Mouse (Mus musculus): ENCODE results near the gene Ttc34.

Ttc34 gene

GRCm38 (mm10) chr4:154837170-154837569 is at the start of gene Ttc34:
TSS of gene Ttc34 (plus strand) at chr4:154837459.
- in situ Hi-C loops (cut with MboI, MseI), result no loop called here

GRCm38 (mm10) chr4:154787960-154788702 is 49.1 kb upstream of the Ttc34 start:
- in situ Hi-C loops (cut with MboI, MseI), result no loop called here

- in situ Hi-C loops (cut with MboI, MseI), result no loop called here
Measured at GRCm38 (mm10) chr4:154791894-154792293, 45.4 kb upstream of the Ttc34 start.

GRCm38 (mm10) chr4:154793499-154793898 is 43.8 kb upstream of the Ttc34 start:
- in situ Hi-C loops (cut with MboI, MseI), result no loop called here

GRCm38 (mm10) chr4:154797834-154798233 is 39.4 kb upstream of the Ttc34 start:
- in situ Hi-C loops (cut with MboI, MseI), result no loop called here

GRCm38 (mm10) chr4:154800543-154800942 is 36.7 kb upstream of the Ttc34 start:
- in situ Hi-C loops (cut with MboI, MseI), result no loop called here

GRCm38 (mm10) chr4:154802210-154802609 is 35.0 kb upstream of the Ttc34 start:
- in situ Hi-C loops (cut with MboI, MseI), result no loop called here

DNA sequence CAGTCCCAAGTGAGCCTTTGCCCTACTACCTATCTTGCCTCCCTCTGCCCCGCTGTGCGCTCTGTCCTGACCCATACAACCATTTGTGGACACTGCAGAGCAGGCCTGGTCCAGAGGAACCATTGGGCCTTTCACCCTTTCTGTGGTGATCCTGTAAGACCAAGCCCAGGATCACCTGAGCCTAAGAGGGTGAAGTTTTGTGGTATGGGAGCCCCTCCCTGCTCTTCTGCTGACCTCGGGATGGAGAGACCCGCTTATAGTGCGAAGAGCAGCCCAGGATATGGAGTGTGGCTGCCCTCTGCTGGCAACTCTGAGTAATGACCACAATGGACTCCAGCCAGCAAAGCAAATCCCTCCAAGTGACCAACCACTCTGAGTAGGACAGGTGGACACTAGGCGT is 11.6 kb upstream of the Ttc34 start:
- in situ Hi-C loops (cut with MboI, MseI), result no loop called here

- in situ Hi-C loops (cut with MboI, MseI), result no loop called here
Measured at GRCm38 (mm10) chr4:154826224-154826623, 11.0 kb upstream of the Ttc34 start.

- in situ Hi-C loops (cut with MboI, MseI), result no loop called here
Measured at GRCm38 (mm10) chr4:154827181-154827580, 10.1 kb upstream of the Ttc34 start.

DNA sequence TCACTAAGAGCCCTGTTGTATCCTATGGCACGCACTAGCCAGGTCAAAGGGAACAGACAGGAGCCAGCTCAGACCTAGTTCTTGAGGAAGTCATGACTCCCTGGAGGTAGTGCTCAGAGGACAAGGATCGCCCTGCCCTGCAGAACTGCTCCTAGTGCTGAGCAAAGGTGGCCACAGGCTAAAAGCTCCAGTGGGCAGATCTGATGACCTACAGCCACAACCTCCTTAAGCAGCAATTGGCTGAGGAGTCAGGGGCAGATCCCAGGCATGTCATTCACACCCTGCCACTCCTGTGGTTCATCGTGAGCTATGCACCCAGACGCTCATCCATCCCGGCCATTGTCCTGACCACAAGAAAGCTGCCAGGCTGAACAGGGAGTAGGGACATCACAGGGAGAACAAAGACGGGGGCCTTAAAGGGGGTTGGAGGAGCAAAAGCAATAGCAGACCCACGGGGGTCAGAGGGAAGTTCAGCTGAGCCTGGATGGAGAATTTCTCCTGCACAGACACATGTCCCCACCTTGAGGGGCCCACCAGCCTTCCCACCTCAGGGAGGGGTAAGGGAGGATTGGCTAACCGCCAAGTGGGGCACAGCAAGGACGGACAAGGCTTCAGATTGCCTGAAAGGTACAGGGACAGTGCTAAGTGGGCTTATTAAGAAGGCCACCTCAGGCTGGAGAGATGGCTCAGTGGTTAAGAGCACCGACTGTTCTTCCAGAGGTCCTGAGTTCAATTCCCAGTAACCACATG is 9.2 kb upstream of the Ttc34 start:
- in situ Hi-C loops (cut with MboI, MseI), result no loop called here

DNA sequence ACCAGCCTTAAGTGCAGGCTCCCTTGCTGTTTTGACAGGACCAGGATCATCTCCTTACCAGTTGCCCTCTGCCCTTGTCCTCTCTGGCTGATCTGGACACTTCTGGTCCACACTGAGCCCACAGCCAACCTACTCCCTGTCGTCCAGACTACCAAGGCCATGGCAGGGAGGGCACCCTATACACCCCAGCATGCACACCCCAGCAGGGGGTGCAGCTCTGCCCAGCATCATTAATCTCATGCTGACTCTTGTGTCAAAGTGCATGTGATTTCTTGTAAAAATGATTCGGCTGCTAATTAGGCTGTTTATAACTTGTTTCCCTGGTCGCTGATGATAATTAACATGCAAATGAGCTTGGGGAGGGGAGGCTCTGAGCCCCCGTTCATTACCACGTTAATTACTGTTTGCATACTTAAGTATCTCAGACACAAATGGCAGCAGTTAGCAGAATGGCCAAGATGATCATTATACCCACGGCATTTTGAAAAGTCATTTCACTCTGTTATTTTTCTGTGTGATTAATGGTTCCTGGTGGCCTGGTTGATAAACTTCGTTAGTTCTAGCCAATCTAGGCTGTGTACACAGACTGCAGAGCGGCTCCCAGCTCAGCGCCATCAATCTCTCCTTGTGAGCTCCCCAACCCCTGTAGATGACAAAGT is 5.2 kb upstream of the Ttc34 start:
- in situ Hi-C loops (cut with MboI, MseI), result no loop called here

DNA sequence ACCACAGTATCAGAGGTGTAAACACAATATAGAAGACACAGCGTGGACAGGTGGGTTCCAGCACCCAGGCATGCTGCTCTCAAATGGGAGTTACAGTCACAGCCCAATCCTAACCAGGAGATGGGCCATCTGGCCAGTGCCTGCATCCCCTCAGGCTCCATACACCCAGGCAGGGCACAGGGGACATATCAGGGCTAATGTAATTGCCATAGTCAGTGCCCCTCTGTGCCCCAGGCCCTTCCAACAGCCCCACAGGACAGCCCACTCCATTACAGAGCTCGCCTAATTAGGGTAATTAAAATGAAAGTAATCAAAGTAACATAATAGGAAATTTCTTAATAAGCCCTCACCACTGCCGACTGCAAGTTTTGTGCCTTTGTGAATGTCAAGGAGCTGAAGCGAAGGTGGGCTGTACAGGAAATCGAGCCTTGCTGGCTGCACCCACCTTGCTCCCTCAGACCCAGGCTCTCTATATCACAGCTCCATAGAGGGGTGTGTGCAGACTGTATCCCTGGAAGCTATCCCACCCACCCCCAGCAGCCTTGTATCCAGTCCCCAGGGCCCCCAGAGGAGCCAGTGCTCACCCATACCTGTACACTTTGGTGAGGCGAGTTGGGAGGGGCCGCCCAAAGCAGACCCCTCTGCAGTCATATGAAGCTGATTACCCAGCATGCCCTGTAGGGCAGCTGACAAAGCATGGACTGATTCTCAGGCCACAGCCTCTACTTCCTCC is 910 bp upstream of the Ttc34 start:
- in situ Hi-C loops (cut with MboI, MseI), result no loop called here

- in situ Hi-C loops (cut with MboI, MseI), result no loop called here
Measured at GRCm38 (mm10) chr4:154838741-154839140, 1.5 kb downstream of the Ttc34 start.

DNA sequence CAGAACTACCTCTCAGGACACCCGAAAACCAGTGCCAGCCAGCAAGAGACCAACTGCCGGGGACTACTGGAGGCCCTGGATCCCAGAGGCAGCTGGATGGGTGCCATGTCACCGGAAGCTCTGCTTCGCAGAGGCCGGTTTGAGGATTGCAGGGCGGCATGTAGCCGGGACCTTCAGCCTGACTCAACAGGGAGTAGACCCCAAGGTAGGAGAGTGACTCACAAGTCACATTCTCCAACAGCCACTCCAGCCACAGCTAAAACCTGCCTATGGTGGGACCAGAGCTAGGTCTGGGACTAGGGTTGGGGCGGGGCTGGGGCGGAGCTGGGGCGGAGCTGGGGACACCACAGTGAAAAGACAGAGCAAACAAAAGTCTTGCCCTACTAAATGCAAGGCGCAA is 2.1 kb downstream of the Ttc34 start:
- in situ Hi-C loops (cut with MboI, MseI), result no loop called here

DNA sequence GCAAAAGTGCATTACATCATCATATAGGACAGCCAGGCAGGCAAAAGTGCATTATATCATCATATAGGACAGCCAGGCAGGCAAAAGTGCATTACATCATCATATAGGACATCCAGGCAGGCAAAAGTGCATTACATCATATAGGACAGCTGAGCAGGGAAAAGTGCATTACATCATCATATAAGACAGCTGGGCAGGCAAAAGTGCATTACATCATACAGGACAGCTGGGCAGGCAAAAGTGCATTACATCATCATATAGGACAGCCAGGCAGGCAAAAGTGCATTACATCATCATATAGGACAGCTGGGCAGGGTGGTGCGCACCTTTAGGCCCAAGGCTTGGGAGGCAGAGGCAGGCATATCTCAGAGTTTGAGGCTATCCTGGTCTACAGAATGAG is 15.4 kb downstream of the Ttc34 start:
- in situ Hi-C loops (cut with MboI, MseI), result no loop called here

- in situ Hi-C loops (cut with MboI, MseI), result no loop called here
Measured at GRCm38 (mm10) chr4:154853881-154854280, 16.6 kb downstream of the Ttc34 start.

DNA sequence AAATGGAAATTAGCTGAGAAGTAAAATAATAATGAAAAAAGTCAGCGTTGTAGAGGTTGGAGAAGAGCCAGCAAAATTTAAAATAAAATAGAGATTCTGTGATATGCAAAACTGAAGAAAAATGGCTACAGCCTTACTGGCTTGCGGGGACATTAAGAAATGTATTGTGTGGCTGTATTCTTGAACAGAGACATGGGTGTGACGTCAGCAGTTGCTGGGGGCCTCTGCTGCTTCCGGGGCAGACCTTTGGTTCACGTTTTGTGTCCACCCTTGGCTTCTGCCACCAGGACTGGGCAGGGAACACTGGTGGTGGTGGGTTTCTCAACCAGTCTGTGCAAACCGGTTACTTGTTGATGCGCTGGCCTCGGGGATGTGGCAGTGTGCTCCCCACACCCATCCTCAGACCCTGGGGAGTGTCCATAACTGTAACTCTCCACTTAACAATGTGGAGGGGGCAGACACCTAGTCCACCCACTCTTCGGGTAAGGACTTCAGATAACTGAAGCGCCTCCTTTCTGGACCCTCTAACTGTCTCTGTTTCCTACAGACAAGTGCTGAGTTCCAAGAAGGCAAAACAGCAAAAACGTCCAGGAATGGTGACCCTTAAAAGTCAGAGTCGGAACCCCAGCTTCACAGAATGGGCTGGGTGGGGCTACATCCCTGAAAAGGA is 17.6 kb downstream of the Ttc34 start:
- in situ Hi-C loops (cut with MboI, MseI), result no loop called here

GRCm38 (mm10) chr4:154855721-154856479 is 18.6 kb downstream of the Ttc34 start:
- in situ Hi-C loops (cut with MboI, MseI), result no loop called here

DNA sequence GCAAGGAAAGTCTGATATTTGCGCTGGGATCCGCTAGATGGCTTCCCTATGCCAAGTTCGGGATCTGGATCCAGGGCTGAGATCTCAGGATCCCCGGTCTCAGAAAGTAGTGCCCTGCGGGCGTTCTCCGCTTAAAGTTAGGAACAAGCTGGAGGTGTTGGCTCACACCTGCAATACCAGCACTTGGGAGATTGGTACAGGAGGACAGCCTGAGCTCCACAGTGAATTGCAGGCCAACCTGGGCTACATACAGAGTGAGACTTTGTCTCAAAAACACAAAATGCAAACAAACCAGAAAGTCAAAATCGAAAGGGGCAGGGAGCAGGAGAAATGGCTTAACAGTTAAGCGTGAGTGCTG is 19.2 kb downstream of the Ttc34 start:
- in situ Hi-C loops (cut with MboI, MseI), result no loop called here

DNA sequence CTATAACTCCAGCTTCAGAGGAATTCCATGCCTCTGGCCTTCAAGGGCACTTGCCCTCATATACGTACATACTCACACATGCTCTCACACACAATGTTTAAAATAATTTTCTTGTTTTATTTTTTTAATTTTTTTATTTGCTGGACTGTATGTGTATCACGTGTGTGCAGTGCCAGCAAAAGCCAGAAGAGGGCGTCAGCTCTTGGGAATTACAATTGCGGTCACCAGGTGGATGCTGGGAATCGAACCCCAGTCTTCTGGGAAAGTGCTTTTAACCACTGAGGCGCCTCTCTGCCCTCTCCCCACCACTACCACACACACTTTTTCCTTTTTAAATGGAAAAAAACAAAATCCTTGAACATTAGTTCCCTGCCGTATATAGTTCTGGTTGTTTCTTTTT is 19.6 kb downstream of the Ttc34 start:
- in situ Hi-C loops (cut with MboI, MseI), result no loop called here
